Mouse (Mus musculus) fibroblast of lung, adult 2 months (primary cell): Measurements from ENCODE around the gene Galns.

Experiments used
- DNase-seq: peaks from one replicate; pipeline ENCODE4 v3.0.0-alpha.2; 2011; ENCODE audit warnings: low read depth

Galns gene

DNA sequence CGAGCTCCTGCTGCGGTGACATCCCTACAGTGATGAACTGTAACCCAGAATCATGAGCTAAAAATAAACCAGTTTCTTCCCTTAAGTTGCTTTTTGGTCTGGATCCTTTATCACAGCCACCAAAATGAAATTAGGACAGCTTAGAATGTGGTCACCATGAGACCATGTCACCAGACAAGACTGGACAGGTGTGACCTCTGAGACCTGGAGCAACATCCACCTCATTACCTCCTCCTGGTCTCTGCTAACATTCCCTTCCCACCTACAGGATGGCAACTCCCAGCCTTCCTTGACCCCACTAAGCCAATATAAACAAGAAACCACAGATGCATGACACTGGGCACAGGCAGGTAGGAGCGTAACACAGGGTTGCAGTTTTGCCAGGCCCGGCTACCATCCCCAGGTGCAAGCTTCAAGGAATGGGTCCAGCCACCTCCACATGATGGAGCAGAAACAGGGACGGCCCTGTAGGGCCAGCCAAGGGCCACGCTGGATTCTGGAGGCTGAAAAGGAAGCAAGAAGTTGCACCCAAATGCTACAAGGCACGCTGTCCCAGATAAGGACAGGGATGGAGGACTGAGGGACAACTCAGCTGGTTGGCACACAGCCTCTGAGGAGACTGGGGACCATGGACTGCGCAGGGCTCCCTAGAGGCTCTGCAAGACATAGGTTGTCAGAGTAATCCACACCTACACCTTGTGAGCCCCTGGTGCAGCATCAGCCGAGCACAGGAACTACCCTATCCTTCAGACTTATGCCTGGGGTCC, 72.8 kb downstream of the Galns start:
- no peak for DNase-seq

DNA sequence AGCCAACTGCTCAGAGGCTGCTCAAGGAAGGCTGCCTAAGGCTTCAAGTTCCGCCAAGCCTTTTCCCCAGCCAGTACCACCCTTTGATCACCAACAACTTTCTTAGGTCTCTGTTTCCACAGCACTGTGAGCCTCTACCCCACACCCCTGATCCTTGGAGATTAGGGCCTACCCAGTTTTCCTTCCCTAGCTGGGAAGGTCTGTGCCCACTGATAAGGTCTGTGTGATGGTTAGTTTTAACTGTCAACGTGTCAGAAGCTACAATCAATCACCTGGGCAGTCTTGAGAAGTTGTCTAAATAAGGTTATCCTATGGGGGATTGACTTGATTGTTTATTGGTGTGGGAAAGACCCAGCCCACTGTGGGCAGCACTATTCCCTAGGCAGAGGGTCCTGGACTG, 73.5 kb downstream of the Galns start:
- DNase-seq, result no peak

DNA sequence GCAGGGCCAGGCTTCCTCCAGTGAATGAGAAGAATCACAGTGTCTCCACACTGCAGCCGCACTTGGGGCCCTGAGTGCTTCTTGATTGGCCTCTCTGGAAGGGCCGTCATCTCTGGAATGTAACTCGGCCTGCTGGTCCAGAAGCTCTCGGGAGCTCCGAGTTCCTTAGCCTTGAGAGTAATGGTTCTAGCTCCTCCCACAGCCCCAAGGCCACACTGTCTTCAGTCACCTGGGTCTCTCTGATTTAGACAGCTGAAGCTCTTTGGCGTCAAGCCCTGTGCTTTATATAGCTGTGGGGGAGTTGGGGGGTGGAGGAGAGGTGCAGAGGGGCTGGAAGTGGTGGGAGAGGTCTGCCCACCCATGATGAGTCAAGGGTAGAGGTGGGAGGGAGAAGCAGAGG, 74.2 kb downstream of the Galns start:
- no peak for DNase-seq

DNA sequence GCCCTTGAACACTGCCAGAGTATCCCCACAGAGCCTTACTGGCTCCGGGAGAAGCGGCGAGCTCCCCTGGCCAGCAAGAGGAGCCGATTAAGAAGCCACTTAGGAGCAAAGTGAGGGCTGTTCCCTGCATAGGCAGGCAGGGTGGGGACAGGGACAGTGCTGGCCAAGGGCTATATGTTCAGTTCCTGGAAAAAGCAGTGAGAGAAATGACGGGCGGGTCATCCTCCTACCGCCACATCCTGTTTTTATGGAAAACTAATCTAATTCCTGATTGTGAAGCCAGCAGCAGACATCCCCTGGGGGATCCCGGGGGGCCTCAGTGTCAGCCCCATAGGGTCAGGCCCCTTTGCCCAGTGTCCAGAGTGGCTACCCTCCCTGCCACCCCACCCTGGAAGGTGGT, 80.0 kb downstream of the Galns start:
- no peak for DNase-seq

DNA sequence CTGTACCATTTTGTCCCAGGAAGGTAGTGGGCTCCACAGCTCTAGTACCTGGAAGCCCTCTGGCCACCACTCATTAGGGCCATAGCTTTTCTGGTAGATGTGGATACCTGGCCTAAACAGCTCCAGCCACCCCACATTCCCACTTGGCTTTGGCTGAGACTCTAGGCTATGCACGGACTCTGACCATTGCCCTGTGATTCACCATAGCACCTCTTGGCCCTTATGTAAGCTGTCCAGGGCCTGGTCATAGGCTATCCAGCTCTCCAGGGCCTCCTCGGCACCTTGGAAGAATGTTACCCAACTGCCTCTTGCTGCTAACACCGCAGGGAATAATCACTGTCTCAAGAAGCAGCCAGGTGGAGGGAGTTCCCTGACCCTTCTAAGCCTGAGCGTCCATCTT, 82.1 kb downstream of the Galns start:
- no peak for DNase-seq
